Mouse (Mus musculus): ENCODE measurements around the gene Kdelr1. TPM values are rescaled to one million over a fixed set of nuclear protein-coding genes. Genes with fewer than 3 reads are reported as not detected.

The Kdelr1 gene
- polyA plus RNA-seq, 1 experiment from 2014 or later = 55.5 TPM

DNA sequence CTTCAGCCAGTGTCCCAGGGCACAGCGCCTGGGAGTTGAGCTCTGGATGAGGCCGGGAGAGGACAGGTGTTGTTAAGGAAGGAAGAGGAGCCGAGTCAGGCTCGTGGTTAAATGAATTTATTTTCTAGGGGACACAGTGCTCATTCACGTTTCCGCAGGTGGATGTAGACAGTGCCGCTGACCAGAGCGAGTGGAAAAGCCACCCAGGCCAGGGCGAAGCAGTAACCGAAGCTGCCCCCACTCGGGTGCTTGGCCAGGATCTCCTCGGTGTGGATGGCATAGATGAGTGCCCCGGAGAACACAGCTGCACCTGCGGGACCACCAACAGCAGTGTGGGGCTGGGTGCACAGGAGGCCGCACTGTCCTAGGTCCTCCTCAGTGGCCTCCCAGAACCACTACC, 45.4 kb downstream of the Kdelr1 start:
- Histone ChIP-seq H3K27me3 (replicated peaks) (no peaks in the 10 kb centered on the region), H3K9me3 (replicated peaks) (no peaks in the 10 kb centered on the region), H3K4me3 (no peak overlapping the region), H3K36me3 (peaks cover 17% of the 10 kb centered on the region), H3K4me2 (no peak overlapping the region), H3K27ac (ENCODE audit: poor library complexity, severe bottlenecking) (no peak overlapping the region), H3K4me1 (replicated peaks) (peaks cover 48% of the 10 kb centered on the region), H3K9ac (no peak overlapping the region; the same call in 1 of the 2 replicates)
- ATAC-seq (ENCODE audit: insufficient number of reproducible peaks, low FRiP score) = no peak
- WGBS = 82% methylated on average over 15 of the region's 15 CpGs

GRCm38 (mm10) chr7:45919083-45919671, 46.6 kb downstream of the Kdelr1 start:
- no peaks in the 10 kb centered on the region for H3K9me3 ChIP-seq (replicated peaks)
- H3K4me3 ChIP-seq = no peak overlapping the region
- H3K9ac ChIP-seq = no peak overlapping the region
- H3K4me1 ChIP-seq (replicated peaks) = peaks cover 52% of the 10 kb centered on the region
- H3K36me3 ChIP-seq = peaks cover 6% of the 10 kb centered on the region; the same call in 1 of the 2 replicates
- H3K27me3 ChIP-seq (replicated peaks) = no peaks in the 10 kb centered on the region
- no peak overlapping the region for H3K27ac ChIP-seq (ENCODE audit: poor library complexity, severe bottlenecking)
- 60% methylated on average over 14 of the region's 14 CpGs for WGBS
- peak overlapping the region; percentile 68 for H3K4me2 ChIP-seq
- ATAC-seq (ENCODE audit: insufficient number of reproducible peaks, low FRiP score) = no peak

GRCm38 (mm10) chr7:45919761-45920160, 47.2 kb downstream of the Kdelr1 start:
- WGBS = 67% methylated on average over 4 of the region's 4 CpGs
- H3K9me3 ChIP-seq (replicated peaks) = no peaks in the 10 kb centered on the region
- no peak for ATAC-seq (ENCODE audit: insufficient number of reproducible peaks, low FRiP score)
- peaks cover 5% of the 10 kb centered on the region; the same call in 1 of the 2 replicates for H3K36me3 ChIP-seq
- peaks cover 58% of the 10 kb centered on the region for H3K4me1 ChIP-seq (replicated peaks)
- H3K27me3 ChIP-seq (replicated peaks) = no peaks in the 10 kb centered on the region
- H3K9ac ChIP-seq = peak overlapping the region; percentile 71
- H3K4me3 ChIP-seq = peak overlapping the region; percentile 49
- H3K27ac ChIP-seq (ENCODE audit: poor library complexity, severe bottlenecking) = no peak overlapping the region
- H3K4me2 ChIP-seq = peak overlapping the region; percentile 68

DNA sequence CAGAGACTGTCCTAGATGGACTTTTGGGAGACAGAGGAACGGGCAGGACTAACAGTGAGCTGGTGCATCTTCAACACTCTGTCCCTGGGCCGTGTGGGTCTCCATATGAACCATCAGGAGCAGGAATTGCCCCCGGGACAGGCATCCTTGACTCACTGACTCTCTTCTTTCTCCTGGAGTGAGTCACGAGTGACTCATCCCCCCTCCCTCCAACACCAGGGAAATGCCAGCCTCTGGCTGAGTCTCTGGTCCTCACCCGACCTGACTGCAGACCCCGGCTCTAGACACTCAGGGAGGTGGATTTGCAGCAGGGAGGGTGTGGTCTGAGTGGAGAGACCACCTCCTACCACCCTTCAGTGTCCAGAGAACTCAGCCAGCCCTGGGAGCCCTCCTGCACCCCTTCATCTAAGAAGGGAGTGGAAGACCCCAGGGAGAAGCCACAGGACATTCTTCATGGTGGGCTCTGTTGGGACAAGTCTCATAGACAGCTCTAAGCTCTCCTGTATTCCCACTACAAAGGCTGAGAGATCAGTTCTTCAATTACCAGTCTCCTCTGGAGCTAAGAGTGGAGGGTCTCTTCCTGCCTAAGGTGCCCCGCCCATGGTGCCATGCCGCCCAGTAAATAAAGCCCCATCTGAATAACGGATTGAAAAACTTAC, 48.1 kb downstream of the Kdelr1 start:
- Histone ChIP-seq H3K4me3 (peak overlapping the region; percentile 49), H3K9ac (peak overlapping the region; percentile 71), H3K4me2 (peak overlapping the region; percentile 68), H3K36me3 (0 out of 2 replicates have a peak, but pooled peaks cover 3% of the 10 kb centered on the region), H3K4me1 (replicated peaks) (peaks cover 58% of the 10 kb centered on the region), H3K27me3 (replicated peaks) (no peaks in the 10 kb centered on the region), H3K9me3 (replicated peaks) (peaks cover 6% of the 10 kb centered on the region; the same call in 1 of the 2 replicates), H3K27ac (ENCODE audit: poor library complexity, severe bottlenecking) (peak overlapping the region; percentile 73)
- 26% methylated on average over 9 of the region's 9 CpGs for WGBS
- no peak for ATAC-seq (ENCODE audit: insufficient number of reproducible peaks, low FRiP score)

GRCm38 (mm10) chr7:45921242-45921621, 48.7 kb downstream of the Kdelr1 start, which contains the start of gene Emp3:
Emp3 (minus strand) TSS chr7:45921404.
- Histone ChIP-seq H3K9ac (peak within 1 kb of the TSS; percentile 71), H3K4me1 (replicated peaks) (peaks cover 54% of the 10 kb centered on the region)

DNA sequence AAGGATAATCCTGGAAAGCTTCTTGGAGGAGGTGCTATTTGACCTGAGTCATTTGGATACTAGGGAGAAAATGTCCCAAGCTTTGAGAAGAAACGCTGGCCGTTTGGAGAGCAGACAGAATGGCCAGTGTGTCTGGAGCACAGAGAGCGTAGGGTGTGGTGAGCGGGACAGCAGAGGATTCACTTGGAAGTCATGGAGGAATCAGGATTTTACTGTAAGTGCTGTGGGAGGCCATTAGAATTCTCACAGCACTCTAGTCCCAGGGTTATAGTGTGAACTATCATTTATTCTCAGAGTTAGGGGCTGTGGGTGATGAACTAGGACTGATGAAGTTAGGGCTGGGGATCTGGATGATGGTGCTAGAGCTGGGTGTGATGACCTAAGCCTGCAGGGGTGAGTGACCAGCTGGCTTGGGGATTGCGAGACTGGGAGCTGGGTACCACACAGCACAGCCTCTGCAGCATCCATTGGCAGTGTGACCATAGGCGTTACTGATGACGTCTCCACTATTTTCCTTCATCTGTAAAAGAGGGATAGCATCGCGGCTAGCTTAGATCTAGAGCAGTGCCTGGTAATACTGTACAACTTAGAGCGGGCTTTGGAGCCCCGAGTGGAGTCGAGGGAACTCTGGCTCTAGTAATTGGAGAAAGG, 49.5 kb downstream of the Kdelr1 start:
- H3K4me2 ChIP-seq = peak overlapping the region; percentile 71
- H3K27me3 ChIP-seq (replicated peaks) = peaks cover 3% of the 10 kb centered on the region; the same call in 1 of the 2 replicates
- 0 out of 2 replicates have a peak, but pooled peaks cover 3% of the 10 kb centered on the region for H3K36me3 ChIP-seq
- H3K4me1 ChIP-seq (replicated peaks) = peaks cover 48% of the 10 kb centered on the region
- H3K27ac ChIP-seq (ENCODE audit: poor library complexity, severe bottlenecking) = peak overlapping the region; percentile 90
- ATAC-seq (ENCODE audit: insufficient number of reproducible peaks, low FRiP score) = no peak
- WGBS = 82% methylated on average over 12 of the region's 12 CpGs
- H3K9ac ChIP-seq = no peak overlapping the region
- H3K4me3 ChIP-seq = no peak overlapping the region
- H3K9me3 ChIP-seq (replicated peaks) = peaks cover 9% of the 10 kb centered on the region

More at GRCm38 (mm10) chr7:45921242-45921621, 48.7 kb downstream of the Kdelr1 start, which contains the start of gene Emp3:
- Histone ChIP-seq H3K27ac (ENCODE audit: poor library complexity, severe bottlenecking) (peak within 1 kb of the TSS; percentile 90), H3K9me3 (replicated peaks) (peaks cover 6% of the 10 kb centered on the region; the same call in 1 of the 2 replicates), H3K36me3 (0 out of 2 replicates have a peak, but pooled peaks cover 3% of the 10 kb centered on the region), H3K4me3 (peak within 1 kb of the TSS; percentile 49), H3K4me2 (peak within 1 kb of the TSS; percentile 68), H3K27me3 (replicated peaks) (no peaks in the 10 kb centered on the region)
- WGBS = 31% methylated on average over 9 of the region's 9 CpGs
- no peak for ATAC-seq (ENCODE audit: insufficient number of reproducible peaks, low FRiP score)

DNA sequence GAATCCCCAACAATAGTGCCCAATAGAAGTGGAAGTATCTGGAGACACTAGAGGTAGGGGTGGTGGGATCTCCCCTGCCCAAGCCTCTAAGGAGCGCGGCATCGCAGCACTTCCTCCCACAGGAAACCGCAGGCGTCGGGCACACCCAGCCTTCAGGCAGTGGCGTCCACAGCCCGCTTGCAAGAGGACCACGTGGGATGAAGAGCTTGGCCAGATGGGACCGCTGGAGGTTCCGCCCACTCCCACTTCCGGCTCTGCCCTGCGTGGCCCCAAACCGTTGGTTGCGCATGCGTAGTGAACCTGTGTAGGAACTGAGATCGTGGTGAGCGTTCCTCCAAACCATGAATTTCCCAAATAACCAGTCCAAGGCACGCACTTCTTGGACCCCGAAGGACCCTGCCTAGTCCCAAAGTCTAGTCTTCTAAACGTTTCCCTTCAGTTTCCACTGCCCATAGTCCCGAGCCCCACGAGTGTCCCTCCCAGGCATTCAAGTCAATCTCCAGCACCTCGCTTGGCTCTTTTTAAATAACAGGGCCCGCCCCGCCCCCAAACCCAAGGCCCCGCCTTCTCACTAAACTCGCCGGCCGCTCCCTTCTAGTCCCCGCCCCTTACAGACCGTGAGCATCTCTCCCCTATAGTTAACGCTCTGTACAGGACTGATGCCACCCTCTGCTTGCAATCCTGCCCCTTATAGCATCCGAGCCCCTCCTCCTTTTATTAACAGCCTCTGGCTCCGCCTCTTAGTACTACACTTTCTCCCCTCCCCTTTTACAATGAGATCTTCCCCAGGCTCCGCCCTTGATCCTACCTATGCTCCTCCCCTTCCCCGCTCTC, 50.6 kb downstream of the Kdelr1 start:
- Histone ChIP-seq H3K27ac (ENCODE audit: poor library complexity, severe bottlenecking) (peak overlapping the region; percentile 90), H3K9ac (peak overlapping the region; percentile 45), H3K36me3 (0 out of 2 replicates have a peak, but pooled peaks cover under 1% of the 10 kb centered on the region), H3K4me2 (peak overlapping the region; percentile 71), H3K9me3 (replicated peaks) (peaks cover 16% of the 10 kb centered on the region), H3K4me3 (peak overlapping the region; percentile 51), H3K4me1 (replicated peaks) (peaks cover 41% of the 10 kb centered on the region), H3K27me3 (replicated peaks) (peaks cover 13% of the 10 kb centered on the region)
- ATAC-seq (ENCODE audit: insufficient number of reproducible peaks, low FRiP score) = peak; percentile 85
- under 1% methylated on average over 37 of the region's 37 CpGs for WGBS

GRCm38 (mm10) chr7:45923762-45924428, 51.3 kb downstream of the Kdelr1 start, which contains the start of gene Ccdc114:
Ccdc114 (plus strand) TSS chr7:45924072.
- peak; percentile 71 for ATAC-seq (ENCODE audit: insufficient number of reproducible peaks, low FRiP score)
- H3K4me2 ChIP-seq = peak within 1 kb of the TSS; percentile 71
- WGBS = 3% methylated on average over 24 of the region's 24 CpGs
- H3K27me3 ChIP-seq (replicated peaks) = peaks cover 20% of the 10 kb centered on the region
- no peaks in the 10 kb centered on the region for H3K36me3 ChIP-seq
- H3K4me1 ChIP-seq (replicated peaks) = peaks cover 41% of the 10 kb centered on the region
- H3K27ac ChIP-seq (ENCODE audit: poor library complexity, severe bottlenecking) = peak within 1 kb of the TSS; percentile 90
- peak within 1 kb of the TSS; percentile 64 for H3K9ac ChIP-seq
- peaks cover 16% of the 10 kb centered on the region for H3K9me3 ChIP-seq (replicated peaks)
- H3K4me3 ChIP-seq = peak within 1 kb of the TSS; percentile 51

DNA sequence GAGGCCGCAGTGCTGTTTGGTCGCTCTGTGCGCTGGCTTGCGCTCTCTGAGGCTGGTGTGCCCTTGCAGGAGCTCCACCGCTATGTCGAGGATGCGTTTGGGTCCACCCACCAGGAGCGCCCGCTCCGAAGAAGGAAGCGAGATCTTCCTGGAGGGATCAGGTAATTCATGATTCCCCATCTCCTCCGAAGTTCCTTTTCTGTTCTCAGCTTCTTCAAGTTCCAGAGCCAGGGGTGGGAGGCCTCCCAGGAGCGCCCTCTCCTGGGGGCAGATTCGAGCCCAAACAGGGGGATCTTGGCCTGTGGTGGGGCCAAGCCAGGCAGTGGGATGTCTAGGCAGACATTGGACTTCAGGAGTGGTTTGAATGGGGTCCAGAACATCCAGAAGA, 51.9 kb downstream of the Kdelr1 start:
- Histone ChIP-seq H3K4me3 (peak overlapping the region; percentile 51), H3K27me3 (replicated peaks) (peaks cover 25% of the 10 kb centered on the region), H3K9ac (peak overlapping the region; percentile 64), H3K9me3 (replicated peaks) (peaks cover 16% of the 10 kb centered on the region), H3K4me2 (peak overlapping the region; percentile 71), H3K4me1 (replicated peaks) (peaks cover 36% of the 10 kb centered on the region), H3K36me3 (no peaks in the 10 kb centered on the region), H3K27ac (ENCODE audit: poor library complexity, severe bottlenecking) (peak overlapping the region; percentile 90; the same call in 1 of the 2 replicates)
- ATAC-seq (ENCODE audit: insufficient number of reproducible peaks, low FRiP score) = no peak
- 8% methylated on average over 14 of the region's 14 CpGs for WGBS
